Mouse (Mus musculus): ENCODE measurements around the gene Lrrc66. TPM values are rescaled to one million over a fixed set of nuclear protein-coding genes. Genes with fewer than 3 reads are reported as not detected.

Lrrc66 gene
- polyA plus RNA-seq, 1 experiment from 2014 or later = 0.04 TPM

GRCm38 (mm10) chr5:73641058-73641457 is 8.7 kb upstream of the Lrrc66 start:
- Histone ChIP-seq H3K4me3 (replicated peaks) (no peak overlapping the region), H3K9me3 (replicated peaks) (no peaks in the 10 kb centered on the region), H3K9ac (replicated peaks) (no peak overlapping the region), H3K4me2 (no peak overlapping the region), H3K27ac (replicated peaks) (no peak overlapping the region), H3K36me3 (peaks cover 39% of the 10 kb centered on the region), H3K27me3 (replicated peaks) (no peaks in the 10 kb centered on the region), H3K4me1 (peaks cover 8% of the 10 kb centered on the region)
- 90% methylated on average over 3 of the region's 3 CpGs for WGBS
- no peak for ATAC-seq (ENCODE audit: low FRiP score)

DNA sequence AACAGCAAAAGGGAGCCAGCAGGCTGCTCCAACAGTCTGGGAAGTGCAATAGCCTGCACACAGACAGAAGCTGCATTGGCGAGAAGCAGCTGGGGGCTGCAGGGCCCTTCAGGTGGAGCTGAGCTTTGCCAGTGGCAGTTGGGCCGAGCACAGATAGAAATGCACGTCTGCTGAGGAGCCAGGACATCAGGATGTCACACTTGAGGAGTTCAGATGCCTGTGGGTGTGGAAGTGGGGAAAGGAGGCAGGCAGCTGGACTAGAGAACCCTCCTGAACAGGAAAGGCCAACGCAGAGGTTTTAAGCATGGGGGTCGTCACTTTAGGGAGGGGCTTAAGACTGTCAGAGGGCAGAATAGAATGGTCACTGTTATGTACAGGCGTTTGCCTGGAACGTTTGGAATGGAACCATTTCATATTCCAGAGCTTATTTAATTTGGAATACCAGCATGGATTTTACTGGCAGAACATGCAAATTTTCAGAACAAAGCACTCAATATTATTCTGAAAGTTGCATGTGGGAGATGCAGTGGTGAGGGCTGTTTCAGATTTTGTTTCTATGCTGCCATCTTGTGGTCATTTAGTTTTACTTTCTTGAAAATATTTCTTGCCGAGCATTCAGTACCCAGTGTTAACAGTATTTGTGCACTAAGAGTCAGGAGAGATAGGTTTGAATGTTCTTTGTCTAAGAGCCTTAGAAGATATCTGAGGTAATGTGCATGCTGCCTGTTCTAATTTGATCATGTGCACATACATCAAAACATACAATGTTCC is 5.2 kb upstream of the Lrrc66 start:
- peaks cover 57% of the 10 kb centered on the region for H3K36me3 ChIP-seq
- no peaks in the 10 kb centered on the region for H3K9me3 ChIP-seq (replicated peaks)
- 42% methylated on average over 8 of the region's 8 CpGs for WGBS
- H3K27ac ChIP-seq (replicated peaks) = peak overlapping the region; percentile 2
- H3K27me3 ChIP-seq (replicated peaks) = no peaks in the 10 kb centered on the region
- H3K4me2 ChIP-seq = no peak overlapping the region
- peak; percentile 81 for ATAC-seq (ENCODE audit: low FRiP score)
- no peak overlapping the region for H3K9ac ChIP-seq (replicated peaks)
- H3K4me1 ChIP-seq = peaks cover 5% of the 10 kb centered on the region
- no peak overlapping the region for H3K4me3 ChIP-seq (replicated peaks)

- H3K9ac ChIP-seq (replicated peaks) = no peak overlapping the region
- no peak overlapping the region for H3K27ac ChIP-seq (replicated peaks)
- WGBS = 61% methylated on average over 8 of the region's 8 CpGs
- H3K4me2 ChIP-seq = no peak overlapping the region
- peaks cover 9% of the 10 kb centered on the region for H3K4me1 ChIP-seq
- peaks cover 26% of the 10 kb centered on the region for H3K36me3 ChIP-seq
- H3K9me3 ChIP-seq (replicated peaks) = no peaks in the 10 kb centered on the region
- ATAC-seq (ENCODE audit: low FRiP score) = no peak
- no peaks in the 10 kb centered on the region for H3K27me3 ChIP-seq (replicated peaks)
- H3K4me3 ChIP-seq (replicated peaks) = no peak overlapping the region
These were observed 815 bp upstream of the Lrrc66 start for GRCm38 (mm10) chr5:73633141-73633540.

GRCm38 (mm10) chr5:73631001-73631558 is 1.2 kb downstream of the Lrrc66 start:
- WGBS = 43% methylated on average over 10 of the region's 10 CpGs
- H3K4me3 ChIP-seq (replicated peaks) = no peak overlapping the region
- peaks cover 19% of the 10 kb centered on the region for H3K36me3 ChIP-seq
- H3K27ac ChIP-seq (replicated peaks) = no peak overlapping the region
- no peaks in the 10 kb centered on the region for H3K9me3 ChIP-seq (replicated peaks)
- H3K4me1 ChIP-seq = 0 out of 2 replicates have a peak, but pooled peaks cover 4% of the 10 kb centered on the region
- H3K4me2 ChIP-seq = no peak overlapping the region
- H3K27me3 ChIP-seq (replicated peaks) = no peaks in the 10 kb centered on the region
- H3K9ac ChIP-seq (replicated peaks) = no peak overlapping the region
- no peak for ATAC-seq (ENCODE audit: low FRiP score)

GRCm38 (mm10) chr5:73630141-73630540 is 2.2 kb downstream of the Lrrc66 start:
- no peak overlapping the region for H3K4me2 ChIP-seq
- H3K4me3 ChIP-seq (replicated peaks) = no peak overlapping the region
- 0 out of 2 replicates have a peak, but pooled peaks cover 4% of the 10 kb centered on the region for H3K4me1 ChIP-seq
- H3K9me3 ChIP-seq (replicated peaks) = no peaks in the 10 kb centered on the region
- H3K36me3 ChIP-seq = peaks cover 13% of the 10 kb centered on the region
- no peaks in the 10 kb centered on the region for H3K27me3 ChIP-seq (replicated peaks)
- no peak overlapping the region for H3K9ac ChIP-seq (replicated peaks)
- whole genome bisulfite sequencing = 85% methylated on average over 5 of the region's 5 CpGs
- no peak for ATAC-seq (ENCODE audit: low FRiP score)
- no peak overlapping the region for H3K27ac ChIP-seq (replicated peaks)

GRCm38 (mm10) chr5:73627991-73628390 is 4.3 kb downstream of the Lrrc66 start:
- 77% methylated on average over 15 of the region's 15 CpGs for WGBS
- Histone ChIP-seq H3K4me1 (0 out of 2 replicates have a peak, but pooled peaks cover 4% of the 10 kb centered on the region), H3K4me2 (no peak overlapping the region), H3K4me3 (replicated peaks) (no peak overlapping the region), H3K27ac (replicated peaks) (no peak overlapping the region), H3K9me3 (replicated peaks) (no peaks in the 10 kb centered on the region), H3K27me3 (replicated peaks) (no peaks in the 10 kb centered on the region), H3K9ac (replicated peaks) (no peak overlapping the region), H3K36me3 (no peaks in the 10 kb centered on the region)
- ATAC-seq (ENCODE audit: low FRiP score) = no peak

- WGBS = 62% methylated on average over 4 of the region's 4 CpGs
- H3K36me3 ChIP-seq = no peaks in the 10 kb centered on the region
These were observed 4.8 kb downstream of the Lrrc66 start for GRCm38 (mm10) chr5:73627559-73627958.

GRCm38 (mm10) chr5:73626842-73627241 is 5.5 kb downstream of the Lrrc66 start:
- Histone ChIP-seq H3K4me2 (no peak overlapping the region), H3K4me1 (0 out of 2 replicates have a peak, but pooled peaks cover 4% of the 10 kb centered on the region), H3K36me3 (no peaks in the 10 kb centered on the region), H3K27ac (replicated peaks) (no peak overlapping the region), H3K9me3 (replicated peaks) (no peaks in the 10 kb centered on the region), H3K9ac (replicated peaks) (no peak overlapping the region), H3K27me3 (replicated peaks) (no peaks in the 10 kb centered on the region), H3K4me3 (replicated peaks) (no peak overlapping the region)
- 0 out of 2 replicates have a peak, but pooled peaks have one; percentile 28 for ATAC-seq (ENCODE audit: low FRiP score)
- whole genome bisulfite sequencing = 62% methylated on average over 7 of the region's 7 CpGs

More at GRCm38 (mm10) chr5:73627559-73627958, 4.8 kb downstream of the Lrrc66 start:
- ATAC-seq (ENCODE audit: low FRiP score) = no peak
- 0 out of 2 replicates have a peak, but pooled peaks cover 4% of the 10 kb centered on the region for H3K4me1 ChIP-seq
- H3K4me3 ChIP-seq (replicated peaks) = no peak overlapping the region
- no peak overlapping the region for H3K27ac ChIP-seq (replicated peaks)
- H3K27me3 ChIP-seq (replicated peaks) = no peaks in the 10 kb centered on the region
- no peak overlapping the region for H3K9ac ChIP-seq (replicated peaks)
- H3K4me2 ChIP-seq = no peak overlapping the region
- no peaks in the 10 kb centered on the region for H3K9me3 ChIP-seq (replicated peaks)

DNA sequence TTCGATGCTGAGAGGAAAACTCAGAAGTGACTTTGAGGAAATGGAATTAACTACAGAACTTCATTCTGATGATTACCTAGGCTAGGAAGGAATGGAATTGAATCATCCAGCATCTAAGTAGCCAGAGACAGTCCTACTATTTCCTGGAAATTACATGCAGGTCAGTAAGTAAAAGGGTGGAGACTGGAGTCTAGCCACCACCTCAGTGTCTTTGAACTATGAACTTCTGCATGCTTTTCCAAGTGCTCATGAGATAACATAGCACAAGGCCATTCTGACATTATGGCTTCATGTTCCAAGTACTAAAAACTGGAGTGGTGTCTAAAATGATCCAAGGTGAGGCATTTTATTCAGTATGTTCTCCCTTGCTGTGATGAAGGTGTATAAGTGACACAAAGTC is 6.8 kb downstream of the Lrrc66 start:
- Histone ChIP-seq H3K9ac (replicated peaks) (no peak overlapping the region), H3K9me3 (replicated peaks) (no peaks in the 10 kb centered on the region), H3K27ac (replicated peaks) (no peak overlapping the region), H3K4me1 (0 out of 2 replicates have a peak, but pooled peaks cover under 1% of the 10 kb centered on the region), H3K27me3 (replicated peaks) (no peaks in the 10 kb centered on the region), H3K36me3 (no peaks in the 10 kb centered on the region), H3K4me2 (no peak overlapping the region), H3K4me3 (replicated peaks) (no peak overlapping the region)
- no peak for ATAC-seq (ENCODE audit: low FRiP score)
- 77% methylated on average over 1 of the region's 1 CpGs for WGBS

- Histone ChIP-seq H3K4me1 (no peaks in the 10 kb centered on the region), H3K27me3 (replicated peaks) (no peaks in the 10 kb centered on the region), H3K9ac (replicated peaks) (no peak overlapping the region), H3K27ac (replicated peaks) (no peak overlapping the region), H3K9me3 (replicated peaks) (no peaks in the 10 kb centered on the region), H3K4me2 (no peak overlapping the region), H3K4me3 (replicated peaks) (no peak overlapping the region), H3K36me3 (no peaks in the 10 kb centered on the region)
- no peak for ATAC-seq (ENCODE audit: low FRiP score)
- 92% methylated on average over 1 of the region's 1 CpGs for WGBS
These were observed 13.4 kb downstream of the Lrrc66 start for GRCm38 (mm10) chr5:73618969-73619368.

DNA sequence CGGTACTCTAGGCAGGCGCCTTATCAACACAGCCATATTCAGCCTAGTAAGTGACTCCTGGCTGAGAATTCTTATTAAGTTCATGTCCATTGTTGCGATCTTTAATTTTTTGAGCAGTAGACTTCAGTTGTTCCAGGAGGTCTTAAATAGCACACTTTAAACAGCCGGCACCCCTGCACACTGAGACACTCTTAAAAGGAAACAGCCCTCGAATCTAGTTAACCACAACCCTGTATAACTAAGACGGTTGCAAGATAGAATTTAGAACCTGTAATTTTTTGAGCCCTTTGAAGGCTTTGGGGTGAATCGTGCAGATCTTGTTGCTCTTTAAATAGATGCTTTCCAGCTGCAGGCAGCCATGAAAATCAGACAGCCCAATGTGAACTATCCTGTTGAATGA is 17.1 kb downstream of the Lrrc66 start:
- no peak overlapping the region for H3K4me2 ChIP-seq
- no peak for ATAC-seq (ENCODE audit: low FRiP score)
- no peaks in the 10 kb centered on the region for H3K9me3 ChIP-seq (replicated peaks)
- no peak overlapping the region for H3K4me3 ChIP-seq (replicated peaks)
- no peak overlapping the region for H3K9ac ChIP-seq (replicated peaks)
- no peaks in the 10 kb centered on the region for H3K27me3 ChIP-seq (replicated peaks)
- H3K27ac ChIP-seq (replicated peaks) = no peak overlapping the region
- H3K4me1 ChIP-seq = no peaks in the 10 kb centered on the region
- H3K36me3 ChIP-seq = no peaks in the 10 kb centered on the region
- WGBS = 81% methylated on average over 7 of the region's 7 CpGs

DNA sequence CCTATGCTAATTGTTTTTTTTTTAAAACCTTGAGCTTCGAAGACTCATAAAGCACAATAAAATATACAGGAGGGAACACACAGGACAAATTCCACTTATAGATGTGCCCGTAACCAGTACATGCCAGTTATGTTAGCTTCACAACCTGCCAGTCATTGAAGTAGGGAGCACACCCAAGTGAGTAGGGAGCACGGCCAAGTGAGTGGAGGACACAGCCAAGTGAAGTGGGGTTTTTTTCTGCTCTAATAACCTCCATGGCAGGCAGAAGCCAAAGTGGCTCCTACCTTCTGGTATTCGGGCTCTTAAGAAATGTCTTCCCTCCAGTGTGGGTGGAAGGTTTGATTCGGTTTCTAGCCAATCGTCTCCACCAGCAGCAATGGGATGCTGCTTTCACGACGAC is 19.0 kb downstream of the Lrrc66 start:
- H3K4me3 ChIP-seq (replicated peaks) = no peak overlapping the region
- H3K4me1 ChIP-seq = no peaks in the 10 kb centered on the region
- ATAC-seq (ENCODE audit: low FRiP score) = no peak
- 90% methylated on average over 8 of the region's 8 CpGs for WGBS
- H3K27ac ChIP-seq (replicated peaks) = no peak overlapping the region
- no peaks in the 10 kb centered on the region for H3K27me3 ChIP-seq (replicated peaks)
- no peak overlapping the region for H3K9ac ChIP-seq (replicated peaks)
- H3K9me3 ChIP-seq (replicated peaks) = no peaks in the 10 kb centered on the region
- H3K36me3 ChIP-seq = no peaks in the 10 kb centered on the region
- H3K4me2 ChIP-seq = no peak overlapping the region
